Mouse (Mus musculus): ENCODE measurements around the gene Opn4. TPM values are rescaled to one million over a fixed set of nuclear protein-coding genes. Genes with fewer than 3 reads are reported as not detected.

Gene Opn4
- polyA plus RNA-seq, 1 experiment from 2014 or later: not detected

DNA sequence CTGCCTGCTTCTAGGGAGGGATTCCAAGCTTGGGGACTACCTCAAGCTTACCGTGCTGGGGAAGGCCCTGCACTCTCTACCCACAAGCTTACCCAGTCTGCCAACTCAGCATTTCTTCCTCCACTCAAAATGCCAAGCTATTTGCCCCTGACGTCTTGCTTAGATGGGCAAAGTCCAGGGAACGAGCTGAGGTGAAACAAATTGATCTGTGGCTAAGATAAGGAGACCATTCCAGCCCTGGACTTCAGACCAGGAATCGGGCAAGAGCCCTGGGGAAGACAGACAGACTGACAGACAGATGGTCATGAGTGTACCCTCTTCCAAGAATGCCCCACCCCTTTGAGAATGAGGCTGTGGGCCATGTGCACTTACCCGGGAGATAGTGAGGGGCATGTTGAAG is 11.9 kb downstream of the Opn4 start:
- no peak for DNase-seq (ENCODE audit: low spot score)
- H3K4me3 ChIP-seq (ENCODE audit: low read depth, low read length): no peak overlapping the region
- H3K27ac ChIP-seq (ENCODE audit: low read depth, low read length): no peak overlapping the region
- H3K9me3 ChIP-seq (ENCODE audit: control insufficient read depth, low read length): no peaks in the 10 kb centered on the region
- H3K36me3 ChIP-seq (ENCODE audit: control insufficient read depth, insufficient read depth, low read length): no peaks in the 10 kb centered on the region; the same call in 1 of the 2 replicates
- no peaks in the 10 kb centered on the region for H3K4me1 ChIP-seq (ENCODE audit: control insufficient read depth, insufficient read depth, low read length)
- H3K4me2 ChIP-seq (ENCODE audit: low read depth): no peak overlapping the region
- ATAC-seq (ENCODE audit: insufficient read depth, low FRiP score, low TSS enrichment): no peak
- H3K9ac ChIP-seq (ENCODE audit: low read length): no peak overlapping the region
- 78% methylated on average over 5 of the region's 5 CpGs for WGBS
- no peaks in the 10 kb centered on the region for H3K27me3 ChIP-seq (ENCODE audit: control insufficient read depth, insufficient read depth, low read length)

DNA sequence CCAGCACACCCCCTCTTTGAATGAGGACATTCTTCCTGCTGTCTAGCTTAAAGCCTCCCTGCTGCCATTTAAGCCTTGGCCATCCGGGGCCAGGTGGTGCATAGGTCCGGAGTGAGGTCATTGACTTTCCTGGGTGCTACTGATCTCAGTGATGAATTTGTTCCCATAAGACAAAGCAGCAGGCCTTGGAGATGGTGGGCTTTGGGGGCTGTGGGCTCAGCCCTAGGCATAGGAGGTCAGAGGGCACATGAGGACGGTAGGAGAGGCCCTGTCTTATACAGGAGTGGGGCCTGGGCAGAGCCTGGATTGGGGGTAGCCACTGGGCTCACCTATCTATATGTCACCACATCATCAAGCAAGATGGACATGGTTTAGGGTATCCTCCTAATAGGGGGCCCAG is 13.1 kb downstream of the Opn4 start:
- H3K4me2 ChIP-seq (ENCODE audit: low read depth): no peak overlapping the region
- H3K4me3 ChIP-seq (ENCODE audit: low read depth, low read length): no peak overlapping the region
- WGBS: 76% methylated on average over 3 of the region's 3 CpGs

DNA sequence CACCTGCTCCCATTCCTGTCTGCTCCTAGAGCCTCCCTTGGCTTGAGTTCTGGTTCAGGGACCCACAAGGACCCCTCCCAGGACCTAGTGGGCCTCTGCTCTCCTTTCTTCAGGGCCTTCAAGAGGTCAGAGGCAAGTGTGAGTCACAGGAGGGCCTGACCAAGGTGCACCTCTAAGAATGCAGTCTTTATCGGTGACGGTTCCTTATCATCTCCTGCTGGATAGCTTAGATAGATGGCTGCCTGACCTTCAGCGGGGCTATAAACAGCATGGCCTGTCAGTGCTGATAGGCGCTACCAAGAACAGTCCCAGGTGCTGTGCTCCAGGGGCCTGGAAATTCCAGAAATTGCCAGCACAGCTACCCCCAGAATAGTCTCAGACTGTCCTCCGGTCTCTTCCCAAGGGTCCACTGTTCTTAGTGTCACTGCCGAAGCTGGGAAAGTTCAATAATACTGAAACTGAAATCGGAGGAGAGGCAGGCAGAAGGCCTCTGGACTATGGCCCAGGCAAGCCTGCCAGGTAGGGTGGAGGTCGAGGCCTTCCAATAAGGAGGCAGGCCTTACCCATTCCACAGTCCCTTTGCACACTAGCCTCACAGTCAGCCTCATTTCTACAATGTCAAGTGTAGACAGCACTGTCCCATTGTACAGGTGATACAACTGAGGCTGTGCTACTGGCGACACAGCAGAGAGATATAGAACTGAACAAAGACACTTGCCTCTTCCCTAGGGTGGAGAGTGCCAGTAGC is 14.4 kb downstream of the Opn4 start:
- no peak overlapping the region for H3K4me2 ChIP-seq (ENCODE audit: low read depth)
- H3K27me3 ChIP-seq (ENCODE audit: control insufficient read depth, insufficient read depth, low read length): no peaks in the 10 kb centered on the region
- no peaks in the 10 kb centered on the region; the same call in 1 of the 2 replicates for H3K36me3 ChIP-seq (ENCODE audit: control insufficient read depth, insufficient read depth, low read length)
- no peak overlapping the region for H3K27ac ChIP-seq (ENCODE audit: low read depth, low read length)
- no peak for DNase-seq (ENCODE audit: low spot score)
- ATAC-seq (ENCODE audit: insufficient read depth, low FRiP score, low TSS enrichment): no peak
- no peak overlapping the region for H3K9ac ChIP-seq (ENCODE audit: low read length)
- no peak overlapping the region for H3K4me3 ChIP-seq (ENCODE audit: low read depth, low read length)
- WGBS: 91% methylated on average over 9 of the region's 9 CpGs
- H3K9me3 ChIP-seq (ENCODE audit: control insufficient read depth, low read length): no peaks in the 10 kb centered on the region
- H3K4me1 ChIP-seq (ENCODE audit: control insufficient read depth, insufficient read depth, low read length): no peaks in the 10 kb centered on the region

More for the DNA sequence above, 13.1 kb downstream of the Opn4 start:
- Histone ChIP-seq H3K27me3 (ENCODE audit: control insufficient read depth, insufficient read depth, low read length) (no peaks in the 10 kb centered on the region), H3K36me3 (ENCODE audit: control insufficient read depth, insufficient read depth, low read length) (no peaks in the 10 kb centered on the region; the same call in 1 of the 2 replicates), H3K4me1 (ENCODE audit: control insufficient read depth, insufficient read depth, low read length) (no peaks in the 10 kb centered on the region), H3K9ac (ENCODE audit: low read length) (no peak overlapping the region), H3K9me3 (ENCODE audit: control insufficient read depth, low read length) (no peaks in the 10 kb centered on the region), H3K27ac (ENCODE audit: low read depth, low read length) (no peak overlapping the region)
- DNase-seq (ENCODE audit: low spot score) (no peak), ATAC-seq (ENCODE audit: insufficient read depth, low FRiP score, low TSS enrichment) (no peak)

DNA sequence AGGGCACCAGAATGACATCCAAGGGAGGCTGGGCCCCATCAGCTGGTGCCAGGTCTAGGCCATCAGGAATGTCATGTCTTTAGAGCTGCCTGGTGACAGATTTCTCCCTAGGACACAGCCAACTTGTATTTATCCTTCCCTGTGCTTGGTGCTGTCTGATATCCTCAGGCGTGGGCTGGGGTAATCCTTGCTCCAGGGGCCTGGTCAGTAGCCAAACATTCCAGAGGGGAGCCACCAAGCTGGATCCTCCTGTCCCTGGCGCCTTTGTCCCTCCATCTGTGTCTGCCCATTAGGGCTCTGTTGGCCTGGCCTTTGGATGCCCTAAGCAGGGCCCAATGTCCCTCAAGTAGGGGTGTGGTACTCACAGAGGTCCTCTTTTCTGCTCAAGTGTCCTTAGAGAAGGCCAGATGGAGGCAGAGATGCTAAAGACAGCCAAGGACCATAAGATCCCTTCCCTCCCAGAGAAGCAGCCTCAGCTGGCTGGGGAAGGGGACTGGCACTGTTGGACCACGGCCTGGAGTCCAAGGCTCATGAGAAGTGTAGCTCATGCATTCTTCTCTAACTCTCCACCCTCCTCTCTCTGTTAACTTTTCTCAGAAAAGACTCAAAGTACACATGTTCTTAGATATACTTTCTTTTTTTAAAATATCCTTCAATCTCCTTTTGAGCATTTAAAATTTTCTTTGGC is 17.1 kb downstream of the Opn4 start:
- no peaks in the 10 kb centered on the region for H3K4me1 ChIP-seq (ENCODE audit: control insufficient read depth, insufficient read depth, low read length)
- no peak for DNase-seq (ENCODE audit: low spot score)
- no peak overlapping the region for H3K4me3 ChIP-seq (ENCODE audit: low read depth, low read length)
- no peaks in the 10 kb centered on the region; the same call in 1 of the 2 replicates for H3K36me3 ChIP-seq (ENCODE audit: control insufficient read depth, insufficient read depth, low read length)
- no peak overlapping the region for H3K9ac ChIP-seq (ENCODE audit: low read length)
- no peaks in the 10 kb centered on the region for H3K27me3 ChIP-seq (ENCODE audit: control insufficient read depth, insufficient read depth, low read length)
- no peak overlapping the region for H3K4me2 ChIP-seq (ENCODE audit: low read depth)
- H3K27ac ChIP-seq (ENCODE audit: low read depth, low read length): no peak overlapping the region
- H3K9me3 ChIP-seq (ENCODE audit: control insufficient read depth, low read length): no peaks in the 10 kb centered on the region
- 66% methylated on average over 3 of the region's 3 CpGs for WGBS
- ATAC-seq (ENCODE audit: insufficient read depth, low FRiP score, low TSS enrichment): no peak

DNA sequence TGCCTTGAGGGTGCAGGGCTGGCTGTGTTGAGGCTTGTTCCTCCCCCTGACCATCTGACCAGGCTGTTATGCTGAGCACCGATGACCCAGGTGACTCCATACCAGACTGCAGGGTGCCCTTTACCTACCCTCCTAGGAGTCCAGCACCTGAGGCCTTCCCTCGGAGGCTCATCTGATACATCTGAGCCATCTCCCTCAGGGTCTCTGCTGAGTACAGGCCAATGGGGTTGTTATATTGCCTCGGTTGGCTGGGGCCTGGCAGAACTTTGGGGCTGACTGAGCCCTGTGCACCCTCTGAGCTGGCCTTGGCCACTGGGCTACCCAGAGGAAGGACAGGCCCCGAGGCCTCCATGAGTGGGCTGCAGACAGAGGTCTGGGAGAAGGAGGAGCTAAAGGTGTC is 23.1 kb downstream of the Opn4 start:
- Histone ChIP-seq H3K4me3 (ENCODE audit: low read depth, low read length) (no peak overlapping the region), H3K36me3 (ENCODE audit: control insufficient read depth, insufficient read depth, low read length) (no peaks in the 10 kb centered on the region), H3K9ac (ENCODE audit: low read length) (no peak overlapping the region), H3K4me2 (ENCODE audit: low read depth) (no peak overlapping the region), H3K27me3 (ENCODE audit: control insufficient read depth, insufficient read depth, low read length) (no peaks in the 10 kb centered on the region), H3K27ac (ENCODE audit: low read depth, low read length) (no peak overlapping the region), H3K9me3 (ENCODE audit: control insufficient read depth, low read length) (no peaks in the 10 kb centered on the region), H3K4me1 (ENCODE audit: control insufficient read depth, insufficient read depth, low read length) (no peaks in the 10 kb centered on the region)
- no peak for ATAC-seq (ENCODE audit: insufficient read depth, low FRiP score, low TSS enrichment)
- no peak for DNase-seq (ENCODE audit: low spot score)
- 82% methylated on average over 4 of the region's 4 CpGs for WGBS

DNA sequence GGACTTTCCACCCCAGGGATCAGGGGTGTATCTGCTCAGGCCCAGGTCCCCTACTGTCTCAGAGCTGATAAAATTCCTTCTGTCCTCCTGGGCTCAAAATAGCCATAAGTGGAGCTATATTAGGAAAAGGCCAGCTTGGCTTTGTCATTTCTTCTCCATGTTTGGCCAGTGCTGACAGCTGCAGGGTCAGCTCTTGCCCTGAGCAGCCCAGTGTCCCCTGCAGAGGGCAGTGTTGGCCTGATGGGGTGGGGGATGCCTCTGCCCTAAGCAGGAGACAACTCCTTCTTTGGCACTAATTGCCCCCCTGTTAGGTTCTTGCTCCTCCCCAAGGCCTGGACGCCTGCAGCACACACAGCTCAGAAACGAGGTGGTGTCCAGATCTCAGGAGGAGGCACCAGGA is 25.9 kb downstream of the Opn4 start:
- no peak overlapping the region for H3K4me3 ChIP-seq (ENCODE audit: low read depth, low read length)
- H3K9ac ChIP-seq (ENCODE audit: low read length): no peak overlapping the region
- DNase-seq (ENCODE audit: low spot score) (no peak), ATAC-seq (ENCODE audit: insufficient read depth, low FRiP score, low TSS enrichment) (no peak)
- no peaks in the 10 kb centered on the region for H3K4me1 ChIP-seq (ENCODE audit: control insufficient read depth, insufficient read depth, low read length)
- H3K9me3 ChIP-seq (ENCODE audit: control insufficient read depth, low read length): no peaks in the 10 kb centered on the region
- no peak overlapping the region for H3K27ac ChIP-seq (ENCODE audit: low read depth, low read length)
- no peaks in the 10 kb centered on the region for H3K36me3 ChIP-seq (ENCODE audit: control insufficient read depth, insufficient read depth, low read length)
- H3K27me3 ChIP-seq (ENCODE audit: control insufficient read depth, insufficient read depth, low read length): no peaks in the 10 kb centered on the region
- H3K4me2 ChIP-seq (ENCODE audit: low read depth): no peak overlapping the region
- 57% methylated on average over 2 of the region's 2 CpGs for WGBS

DNA sequence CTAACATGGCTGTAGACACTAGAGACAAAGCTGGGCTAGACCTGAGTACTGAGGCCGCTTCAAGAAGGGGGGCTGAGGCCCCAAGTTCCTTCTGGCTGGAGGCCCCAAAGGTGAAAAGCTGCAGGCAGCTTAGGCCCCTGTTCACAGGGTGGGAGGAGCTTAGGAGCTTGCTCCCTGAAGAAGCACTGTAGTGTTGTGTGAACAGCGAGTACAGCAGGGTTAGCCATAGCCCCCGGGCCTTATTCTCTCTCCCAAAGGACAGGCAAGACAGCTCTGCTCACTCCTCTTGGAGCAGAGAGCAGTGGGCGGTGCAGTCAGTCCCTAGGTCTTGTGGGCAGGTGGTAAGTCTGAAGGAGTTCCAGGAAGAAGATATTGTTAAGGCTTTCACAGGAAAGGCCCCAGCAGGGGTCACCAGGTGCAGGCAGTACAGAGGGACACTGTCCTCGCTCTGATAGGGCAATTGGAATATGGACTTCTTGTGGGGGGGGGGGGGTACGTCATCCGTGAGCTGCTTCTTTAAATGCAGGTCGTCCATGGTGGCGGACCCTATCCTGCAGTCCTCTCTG is 26.5 kb downstream of the Opn4 start:
- H3K4me2 ChIP-seq (ENCODE audit: low read depth): no peak overlapping the region
- DNase-seq (ENCODE audit: low spot score): no peak
- H3K4me1 ChIP-seq (ENCODE audit: control insufficient read depth, insufficient read depth, low read length): no peaks in the 10 kb centered on the region
- WGBS: 65% methylated on average over 9 of the region's 9 CpGs
- ATAC-seq (ENCODE audit: insufficient read depth, low FRiP score, low TSS enrichment): no peak
- no peak overlapping the region for H3K4me3 ChIP-seq (ENCODE audit: low read depth, low read length)
- no peaks in the 10 kb centered on the region for H3K27me3 ChIP-seq (ENCODE audit: control insufficient read depth, insufficient read depth, low read length)
- H3K27ac ChIP-seq (ENCODE audit: low read depth, low read length): no peak overlapping the region
- H3K9me3 ChIP-seq (ENCODE audit: control insufficient read depth, low read length): no peaks in the 10 kb centered on the region
- no peak overlapping the region for H3K9ac ChIP-seq (ENCODE audit: low read length)
- no peaks in the 10 kb centered on the region for H3K36me3 ChIP-seq (ENCODE audit: control insufficient read depth, insufficient read depth, low read length)

DNA sequence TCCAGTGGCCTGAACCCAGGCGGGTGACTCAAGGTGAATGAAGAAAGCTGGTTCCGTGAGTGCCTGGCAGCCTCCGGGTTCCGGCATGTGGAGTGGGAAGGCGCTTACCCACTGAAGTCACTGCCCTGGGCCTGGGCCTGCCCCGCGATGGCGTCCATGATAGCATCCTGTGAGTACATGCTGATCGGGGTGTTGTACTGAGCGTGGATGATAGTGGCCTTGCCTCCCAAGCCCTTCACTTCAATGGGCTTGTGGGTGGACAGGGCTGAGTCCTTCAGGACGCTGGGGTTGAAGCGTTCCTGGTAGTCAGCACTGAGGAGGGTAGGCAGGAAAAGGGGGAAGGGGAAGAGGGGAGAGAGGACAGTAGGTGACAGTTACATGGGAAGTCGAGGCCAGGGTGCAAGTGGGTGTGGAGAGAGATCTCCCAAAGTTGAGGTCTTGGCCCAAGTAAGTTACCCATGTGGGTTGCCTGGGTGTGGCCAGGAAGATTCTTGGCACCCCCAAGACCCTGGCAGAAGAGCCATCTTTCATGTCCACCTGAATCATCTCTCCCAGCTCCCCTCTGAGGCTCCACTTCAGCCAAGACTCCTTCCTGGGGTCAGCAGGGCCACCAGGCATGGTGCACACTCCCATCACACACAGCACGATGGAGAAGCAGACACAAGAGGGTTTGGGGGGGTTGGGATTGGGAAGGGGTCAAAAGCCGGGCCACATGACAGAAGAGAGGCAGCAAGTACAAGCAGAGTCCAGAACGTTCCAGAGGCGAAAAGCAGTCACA is 28.1 kb downstream of the Opn4 start:
- Histone ChIP-seq H3K4me1 (ENCODE audit: control insufficient read depth, insufficient read depth, low read length) (no peaks in the 10 kb centered on the region), H3K9me3 (ENCODE audit: control insufficient read depth, low read length) (no peaks in the 10 kb centered on the region), H3K4me3 (ENCODE audit: low read depth, low read length) (no peak overlapping the region), H3K27me3 (ENCODE audit: control insufficient read depth, insufficient read depth, low read length) (no peaks in the 10 kb centered on the region), H3K9ac (ENCODE audit: low read length) (no peak overlapping the region), H3K27ac (ENCODE audit: low read depth, low read length) (no peak overlapping the region), H3K4me2 (ENCODE audit: low read depth) (no peak overlapping the region), H3K36me3 (ENCODE audit: control insufficient read depth, insufficient read depth, low read length) (no peaks in the 10 kb centered on the region)
- DNase-seq (ENCODE audit: low spot score) (no peak), ATAC-seq (ENCODE audit: insufficient read depth, low FRiP score, low TSS enrichment) (no peak)
- 91% methylated on average over 17 of the region's 17 CpGs for WGBS

All from neural tube, embryonic 11.5 days (tissue).